Mouse (Mus musculus) layer of hippocampus, adult 11-12 months (tissue): Measurements from ENCODE around the gene Spats1.
"Not testable (repeated sequence)": the region's sequence is repeated elsewhere in the genome, so short reads cannot be mapped to it uniquely, and the experiment has no call there.

ENCODE experiments used
- DNase-seq: peaks from one replicate; pipeline ENCODE4 v3.0.0; 2022; ENCODE audit warnings: low spot score

Spats1 gene

DNA sequence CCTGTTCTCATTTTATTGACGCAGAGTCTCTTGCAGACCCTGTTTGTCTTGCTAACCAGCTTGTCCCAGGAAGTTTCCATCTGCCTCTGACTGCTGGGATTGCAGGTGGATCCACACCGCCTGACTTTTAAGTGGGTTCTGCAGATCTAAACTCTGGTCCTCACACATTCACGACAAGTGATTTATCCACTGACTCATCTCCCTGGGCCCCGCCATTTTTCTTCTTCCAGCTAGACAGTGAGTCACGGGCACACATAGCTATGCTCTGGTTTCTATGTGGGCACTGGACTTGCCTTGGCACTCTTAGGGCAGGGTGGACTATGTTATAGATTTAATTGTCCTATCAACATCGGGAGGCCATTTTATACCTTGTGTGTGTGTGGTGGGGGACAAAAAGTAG, 14.5 kb upstream of the Spats1 start:
- DNase-seq, result no peak

DNA sequence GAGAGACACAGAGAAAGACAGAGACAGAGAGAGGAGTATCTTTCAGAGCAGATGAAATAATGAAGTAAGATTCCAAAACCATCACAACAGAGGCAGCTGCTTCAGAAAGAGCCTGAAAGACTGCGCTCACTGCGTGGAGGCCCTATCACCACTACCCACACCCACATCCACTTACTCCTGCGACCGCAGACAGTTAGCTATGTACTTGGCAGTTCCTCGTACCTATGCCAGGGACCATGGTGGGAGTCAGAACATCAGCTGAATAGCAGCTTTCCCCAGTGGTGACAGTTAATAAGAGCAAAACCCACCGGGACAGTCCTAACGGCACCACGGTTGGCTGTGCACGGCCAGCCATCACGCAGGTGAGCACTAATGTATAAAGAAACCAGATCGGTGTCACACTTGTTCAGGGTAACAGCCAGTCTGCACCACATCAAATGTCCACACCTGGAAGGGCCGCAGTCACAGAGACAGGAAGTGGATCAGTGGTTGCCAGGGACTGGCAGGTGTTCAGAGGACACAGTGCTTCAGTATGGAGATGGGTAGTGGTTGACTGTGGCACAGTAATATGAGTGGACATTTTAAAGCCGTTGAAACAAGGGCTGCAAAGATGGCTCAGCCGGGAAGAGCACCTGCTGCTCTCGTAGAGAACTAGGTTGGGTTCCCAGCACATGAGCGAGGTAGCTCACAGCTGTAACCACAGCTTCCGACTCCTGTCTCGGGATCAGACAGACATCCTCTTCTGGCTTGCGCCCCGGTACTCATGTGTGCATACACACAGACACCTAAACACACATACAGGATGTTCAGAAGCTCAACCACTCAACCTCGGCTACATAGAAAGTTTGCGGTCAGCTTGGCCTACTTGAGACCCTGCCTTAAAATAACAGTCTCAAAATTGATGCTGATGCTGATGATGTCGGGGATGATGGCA, 13.4 kb upstream of the Spats1 start:
- no peak for DNase-seq

DNA sequence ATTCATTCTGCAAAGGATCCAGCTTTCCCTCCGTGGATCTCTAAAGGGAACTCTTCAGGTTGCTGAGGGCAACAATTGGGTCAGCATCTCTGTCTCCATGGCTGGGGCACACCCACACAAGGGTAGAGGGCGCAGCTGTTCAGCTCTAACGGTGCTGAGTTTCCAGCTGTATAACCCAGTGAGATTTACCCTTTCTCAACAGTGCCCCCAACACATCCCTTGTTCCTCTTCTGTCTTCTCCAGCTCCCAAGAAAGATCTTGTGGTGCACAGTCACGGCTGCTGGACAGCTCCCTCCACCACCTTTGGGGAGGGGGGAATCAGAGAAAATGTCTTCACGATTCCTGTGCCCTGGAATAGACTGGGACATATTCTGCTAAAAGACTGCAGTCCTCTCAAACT, 12.0 kb upstream of the Spats1 start:
- no peak for DNase-seq

DNA sequence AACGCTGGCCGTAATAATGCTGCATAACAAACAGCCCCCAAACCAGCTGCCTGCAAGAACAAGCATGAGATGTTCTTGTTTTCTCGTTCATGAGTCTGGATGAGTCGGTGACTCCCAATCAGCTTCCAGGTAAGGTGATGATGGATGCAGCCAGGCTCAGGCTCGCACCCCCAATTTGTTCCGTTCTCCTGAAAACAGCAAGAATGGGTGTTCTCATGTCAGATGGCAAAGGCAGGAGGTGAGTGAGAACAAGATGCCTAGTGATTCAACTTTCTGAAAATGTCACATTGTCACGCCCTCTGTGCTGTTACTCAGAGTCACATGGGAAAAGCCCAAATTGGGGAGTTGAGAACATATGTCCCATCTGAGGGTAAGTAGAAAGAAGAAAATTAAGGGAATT, 10.4 kb upstream of the Spats1 start:
- peak; percentile 43 for DNase-seq

DNA sequence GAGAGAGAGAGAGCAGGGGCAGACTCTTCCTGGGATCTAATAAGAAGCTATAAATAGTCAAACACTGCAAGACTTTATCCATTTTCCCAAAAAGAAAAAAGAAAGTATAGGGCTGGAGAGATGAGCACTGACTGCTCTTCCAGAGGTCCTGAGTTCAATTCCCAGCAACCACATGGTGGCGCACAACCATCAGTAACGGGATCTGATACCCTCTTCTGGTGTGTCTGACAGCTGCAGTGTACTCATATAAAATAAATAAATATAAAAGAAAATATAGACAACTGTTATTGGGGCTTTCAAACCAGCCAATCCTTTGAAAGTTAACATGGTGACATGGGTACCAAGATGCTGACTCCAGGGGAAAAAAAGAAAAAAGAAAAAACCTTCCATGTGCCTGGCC, 5.2 kb upstream of the Spats1 start:
- peak; percentile 37 for DNase-seq

DNA sequence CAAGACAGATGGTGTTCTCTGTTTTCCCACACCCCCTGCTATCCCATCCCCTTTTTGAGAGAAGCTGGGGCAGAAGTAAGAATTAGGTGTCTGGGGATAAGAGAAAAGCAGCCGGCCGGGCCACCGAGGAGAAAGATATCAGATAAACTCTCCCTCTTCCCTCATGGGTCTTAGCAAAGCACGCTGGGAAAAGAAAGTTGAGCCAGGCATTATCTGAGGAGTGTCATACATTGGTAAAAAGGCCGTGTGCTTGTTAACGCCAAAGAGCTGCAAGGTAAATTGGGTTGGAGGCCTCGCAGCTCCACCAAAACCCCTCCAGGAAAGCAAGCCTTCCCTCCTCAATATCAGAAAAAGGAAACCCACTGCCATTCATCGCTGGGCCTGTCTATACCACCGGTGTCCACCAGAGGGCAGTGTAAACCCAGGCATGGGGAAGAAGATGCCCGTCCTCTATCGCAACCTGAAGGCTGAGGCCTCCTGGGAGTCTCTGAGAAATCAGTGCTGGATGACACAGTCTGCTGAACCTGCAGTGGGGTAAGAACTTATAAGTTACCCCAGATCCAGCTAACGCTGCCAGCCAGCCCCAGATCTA, 3.1 kb upstream of the Spats1 start:
- peak; percentile 85 for DNase-seq

DNA sequence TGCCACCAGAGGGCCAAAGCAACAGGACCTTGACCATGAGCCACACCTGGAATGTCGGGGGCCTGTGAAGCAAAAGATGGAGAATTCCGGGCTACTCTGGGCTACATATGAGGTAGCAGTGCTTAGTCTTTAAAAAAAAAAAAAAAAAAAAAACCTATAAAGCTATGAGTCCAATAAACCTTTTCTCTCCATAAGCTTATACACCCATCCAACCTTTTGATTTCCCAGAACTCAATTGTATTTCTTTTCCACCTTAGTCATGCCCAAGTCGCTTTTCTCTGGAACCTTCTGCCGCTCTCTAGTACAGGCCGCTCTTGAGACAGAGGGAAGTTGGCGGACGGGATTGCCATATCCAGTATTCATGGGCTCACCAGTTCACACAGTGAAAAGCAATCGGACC, 1.1 kb downstream of the Spats1 start:
- DNase-seq, result no peak

DNA sequence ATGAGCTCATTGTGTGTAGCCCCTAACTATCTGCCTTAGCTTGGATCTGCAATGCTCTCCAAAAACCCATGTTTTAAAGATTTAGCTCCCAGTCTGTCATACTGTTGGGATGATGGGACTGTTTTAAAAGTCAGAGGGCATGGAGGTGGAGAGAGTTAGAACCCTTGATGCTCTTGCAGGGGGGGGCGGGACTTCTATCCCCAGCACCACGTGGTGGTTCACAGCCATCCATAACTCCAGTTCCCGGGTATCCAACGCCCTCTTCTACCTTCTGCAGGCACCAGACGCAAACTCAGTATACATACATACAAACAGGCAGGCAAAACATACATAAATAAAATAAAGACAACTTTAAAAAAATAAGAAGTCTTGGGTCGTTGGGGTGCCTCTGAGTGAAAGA, 1.5 kb downstream of the Spats1 start:
- DNase-seq, result no peak

DNA sequence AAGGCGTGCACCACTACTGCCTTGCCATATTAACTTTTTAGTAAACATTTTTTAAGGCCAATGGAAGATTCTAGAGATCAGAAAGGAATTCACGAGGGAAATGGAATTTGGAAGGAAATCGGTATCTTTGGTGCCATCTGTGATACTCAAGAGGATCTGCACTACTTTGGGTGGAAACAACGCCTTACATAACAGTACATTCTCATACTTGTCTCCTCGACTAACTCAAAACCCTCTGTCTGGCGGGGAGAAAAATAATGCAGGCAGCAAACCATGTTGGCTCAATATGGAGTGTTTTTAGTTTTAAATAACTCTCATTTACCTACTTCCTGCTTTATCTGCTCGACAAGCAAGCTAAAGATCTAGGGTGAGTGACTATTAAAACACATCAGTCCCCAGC, 4.5 kb downstream of the Spats1 start:
- no peak for DNase-seq

DNA sequence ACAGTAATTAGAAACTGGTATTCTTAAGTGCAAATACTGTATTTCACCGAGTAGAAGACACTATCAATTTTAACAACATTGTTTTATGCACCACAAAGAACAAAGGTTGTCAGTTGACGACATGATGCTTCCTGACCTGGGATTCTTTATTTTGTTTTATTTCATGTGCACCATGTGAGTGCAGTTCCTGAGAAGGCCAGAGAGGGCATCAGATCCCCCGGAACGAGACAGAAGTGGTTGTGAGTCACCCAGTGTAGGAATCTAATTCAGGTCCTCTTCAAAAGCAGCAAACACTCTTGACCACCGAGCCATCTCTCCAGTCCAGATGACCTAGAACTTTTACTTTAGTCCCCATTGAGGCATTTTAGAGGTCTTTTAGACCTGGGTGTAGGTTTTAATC, 6.9 kb downstream of the Spats1 start:
- no peak for DNase-seq

DNA sequence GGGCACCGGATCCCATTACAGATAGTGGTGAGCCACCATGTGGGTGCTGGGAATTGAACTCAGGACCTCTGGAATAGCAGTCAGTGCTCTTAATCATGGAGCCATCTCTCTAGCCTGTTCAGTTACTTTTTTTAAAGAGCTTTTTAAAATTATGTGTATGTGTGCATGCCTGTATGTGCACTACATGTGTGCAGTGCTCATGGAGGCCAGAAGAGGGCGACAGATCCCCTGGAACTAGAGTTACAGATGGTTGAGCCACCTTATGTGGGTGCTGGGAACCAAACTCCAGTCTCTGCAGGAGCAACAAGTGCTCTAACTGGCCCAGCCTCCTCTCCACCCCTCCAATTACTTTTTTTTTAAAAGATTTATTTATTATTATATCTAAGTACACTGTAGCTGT, 8.5 kb downstream of the Spats1 start:
- no peak for DNase-seq

DNA sequence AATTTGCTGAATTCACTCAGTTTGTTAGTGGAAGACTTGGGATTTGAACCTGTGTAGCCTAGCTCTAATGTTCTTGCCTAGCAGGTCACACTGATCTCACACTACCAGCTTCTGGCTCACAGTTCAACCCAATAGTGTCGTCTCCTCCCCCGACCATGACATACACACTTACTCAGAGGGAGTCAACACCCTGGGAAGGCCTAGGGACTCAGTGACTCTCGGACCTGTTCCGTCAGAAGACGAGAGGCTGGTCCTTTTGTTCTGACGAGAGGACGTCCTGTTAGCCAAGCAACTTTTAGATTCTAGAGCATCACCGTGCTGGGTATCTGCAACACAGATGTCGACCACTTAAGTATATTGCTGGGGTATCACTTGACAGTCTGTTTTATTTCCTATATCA, 11.0 kb downstream of the Spats1 start:
- DNase-seq, result no peak

DNA sequence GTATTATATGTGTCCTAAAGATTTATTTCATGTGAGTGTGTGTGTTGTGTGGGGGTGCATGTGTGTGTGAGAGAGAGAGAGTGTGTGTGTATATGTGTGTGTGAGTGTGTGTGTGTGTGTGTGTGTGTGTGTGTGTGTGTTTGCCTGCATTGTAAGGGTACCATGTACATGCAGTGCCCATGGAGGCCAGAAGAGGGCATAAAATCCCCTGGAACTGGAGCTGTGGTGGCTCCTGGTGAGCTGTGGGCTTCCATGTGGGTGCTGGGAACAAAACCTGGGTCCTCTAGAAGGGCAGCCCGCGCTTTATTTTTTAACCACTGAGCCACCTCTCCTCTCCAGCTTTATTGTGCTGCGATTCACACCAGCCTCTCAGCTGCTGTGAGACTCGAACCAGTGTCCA, 12.7 kb downstream of the Spats1 start:
- no peak for DNase-seq

DNA sequence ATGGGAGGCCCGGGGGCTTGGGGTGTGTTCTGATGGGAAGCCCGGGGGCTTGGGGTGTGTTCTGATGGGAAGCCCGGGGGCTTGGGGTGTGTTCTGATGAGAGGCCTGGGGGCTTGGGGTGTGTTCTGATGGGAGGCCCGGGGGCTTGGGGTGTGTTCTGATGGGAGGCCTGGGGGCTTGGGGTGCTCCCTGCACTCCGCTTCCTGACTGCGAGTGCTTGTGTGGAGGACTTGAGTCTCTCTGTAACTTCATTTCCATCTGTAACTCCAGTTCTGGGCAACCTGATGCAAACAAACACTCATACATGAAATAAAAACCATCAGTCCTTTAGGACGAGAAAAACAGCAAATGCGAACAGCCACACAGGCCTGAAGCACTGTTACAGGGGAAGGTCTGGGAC, 16.2 kb downstream of the Spats1 start:
- no peak for DNase-seq

DNA sequence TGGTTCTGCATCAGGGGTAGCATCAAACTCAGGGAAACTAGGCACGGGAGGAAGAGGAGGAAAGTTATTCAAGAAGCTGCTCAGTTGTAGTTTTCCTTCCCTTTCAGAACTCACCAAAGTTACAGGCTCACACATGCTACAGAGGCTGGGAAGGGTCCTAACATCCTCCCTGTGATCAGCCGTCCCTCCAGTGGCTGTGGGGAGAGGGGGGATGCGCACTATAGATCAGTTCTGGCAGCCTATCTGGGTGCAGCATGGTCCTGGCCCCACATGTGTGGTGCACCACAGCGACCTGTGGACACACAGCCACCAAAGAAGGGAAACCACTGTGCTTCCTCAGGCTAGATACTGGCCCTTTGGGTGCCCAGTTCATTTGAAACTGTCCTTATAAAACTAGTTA, 16.7 kb downstream of the Spats1 start:
- no peak for DNase-seq

DNA sequence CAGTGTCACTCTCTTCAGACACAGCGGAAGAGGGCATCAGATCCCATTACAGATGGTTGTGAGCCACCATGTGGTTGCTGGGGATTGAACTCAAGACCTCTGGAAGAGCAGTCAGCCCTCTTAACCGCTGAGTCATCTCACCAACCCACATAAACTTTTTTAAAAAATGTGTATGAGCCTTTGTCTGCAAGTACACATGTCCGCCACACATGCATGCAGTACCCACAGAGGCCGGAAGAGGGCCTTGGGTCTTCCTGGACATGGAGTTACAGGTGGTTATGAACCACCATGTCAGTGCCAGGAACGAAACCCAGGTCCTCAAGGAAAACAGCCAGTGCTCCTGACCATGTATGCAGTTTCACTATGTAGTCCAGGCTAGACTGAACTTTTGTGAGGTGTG, 17.7 kb downstream of the Spats1 start:
- DNase-seq, result no peak

DNA sequence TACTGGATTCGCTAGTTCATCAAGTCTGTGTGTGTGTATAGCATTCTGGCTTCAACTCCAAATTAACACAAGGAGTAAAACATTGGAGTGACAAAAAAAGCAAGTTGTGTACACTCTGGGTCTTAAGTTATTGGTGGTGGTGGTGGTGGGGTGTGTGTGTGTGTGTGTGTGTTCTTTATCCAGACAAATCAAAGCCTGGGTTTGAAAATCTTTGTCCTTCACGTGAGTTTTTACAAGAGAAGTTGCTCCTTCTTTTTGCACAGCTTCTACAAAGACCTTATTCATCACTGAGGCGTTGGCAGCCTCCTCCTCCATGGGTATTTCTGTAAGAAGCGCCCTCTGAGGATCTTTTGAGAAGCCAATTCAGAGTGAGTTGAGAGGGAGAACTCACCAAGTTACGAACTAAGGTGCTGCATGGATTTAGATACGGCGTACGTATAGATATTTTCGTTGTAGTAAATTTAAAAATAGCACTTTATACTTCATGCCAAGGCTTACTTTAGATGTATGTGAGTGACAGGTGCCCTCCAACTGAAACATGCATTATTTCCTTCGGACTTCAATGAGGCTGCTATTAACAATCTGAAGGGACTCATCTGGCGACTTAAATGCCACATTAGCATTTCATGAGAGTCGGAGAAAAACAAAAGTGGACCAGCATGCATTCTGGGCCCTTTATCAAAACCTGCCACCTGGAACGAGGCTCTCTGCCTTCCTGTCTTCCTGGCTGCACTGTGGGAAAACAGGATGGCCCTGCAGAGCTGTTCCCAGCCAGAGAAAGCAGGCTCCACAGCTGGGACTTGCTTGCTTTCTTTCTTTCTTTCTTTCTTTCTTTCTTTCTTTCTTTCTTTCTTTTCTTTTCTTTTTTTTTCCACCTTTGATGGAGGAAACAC, 18.7 kb downstream of the Spats1 start:
- DNase-seq, result no peak

DNA sequence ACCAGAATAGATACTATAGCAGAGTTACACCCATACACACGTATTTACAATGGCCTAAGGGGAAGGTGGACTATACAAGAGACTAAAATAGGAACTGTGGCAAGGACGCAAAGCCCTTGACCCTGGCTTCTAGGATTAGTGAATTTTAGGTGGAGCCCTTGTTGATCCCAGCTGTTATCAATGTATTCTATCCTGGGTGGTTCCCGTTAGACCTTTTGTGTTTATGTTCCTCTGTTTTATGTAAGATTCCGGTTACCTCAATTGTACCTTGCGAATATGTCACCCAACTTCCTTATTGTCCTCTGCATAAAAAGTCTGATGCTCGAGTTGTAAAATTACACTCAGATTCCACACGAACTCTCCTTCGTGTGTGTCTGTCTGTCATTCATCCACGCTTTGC, 19.4 kb downstream of the Spats1 start:
- DNase-seq, result not testable (repeated sequence)

DNA sequence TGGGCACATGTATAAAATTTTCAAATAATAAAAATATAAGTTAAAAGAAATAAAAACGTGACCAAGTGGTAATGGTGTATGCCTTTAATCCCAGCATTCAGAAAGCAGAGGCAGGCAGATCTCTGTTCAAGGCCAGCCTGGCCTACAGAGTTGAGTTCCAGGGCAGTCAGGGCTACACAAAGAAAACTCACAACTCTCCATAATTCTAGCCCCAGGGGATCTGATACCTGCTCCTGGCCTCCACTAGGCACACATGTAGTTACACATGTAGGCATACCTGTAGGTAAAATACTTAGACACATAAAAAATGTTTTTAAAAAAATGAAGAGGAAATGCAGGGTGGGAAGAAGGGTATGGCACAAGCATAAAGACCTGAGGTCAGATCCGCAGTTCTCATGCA, 20.4 kb downstream of the Spats1 start:
- no peak for DNase-seq

DNA sequence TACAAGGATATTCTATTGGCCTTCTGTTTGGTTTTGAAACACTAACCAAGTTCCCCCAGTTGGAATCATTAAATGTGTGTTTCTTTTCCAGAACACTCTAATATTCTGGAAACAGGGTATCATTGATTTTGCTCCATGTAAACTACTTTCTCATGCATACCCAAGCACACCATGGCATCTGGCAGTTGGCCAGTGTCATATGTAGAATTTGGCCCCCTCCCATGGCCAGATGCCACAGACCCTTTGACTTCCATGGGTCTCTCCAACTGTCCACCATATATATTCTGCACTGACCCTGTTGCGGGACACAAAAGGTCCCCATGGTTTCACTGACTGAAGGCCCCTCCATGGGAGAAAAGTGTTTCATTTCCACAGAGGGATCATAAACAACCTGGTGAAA, 22.9 kb downstream of the Spats1 start:
- DNase-seq, result no peak

DNA sequence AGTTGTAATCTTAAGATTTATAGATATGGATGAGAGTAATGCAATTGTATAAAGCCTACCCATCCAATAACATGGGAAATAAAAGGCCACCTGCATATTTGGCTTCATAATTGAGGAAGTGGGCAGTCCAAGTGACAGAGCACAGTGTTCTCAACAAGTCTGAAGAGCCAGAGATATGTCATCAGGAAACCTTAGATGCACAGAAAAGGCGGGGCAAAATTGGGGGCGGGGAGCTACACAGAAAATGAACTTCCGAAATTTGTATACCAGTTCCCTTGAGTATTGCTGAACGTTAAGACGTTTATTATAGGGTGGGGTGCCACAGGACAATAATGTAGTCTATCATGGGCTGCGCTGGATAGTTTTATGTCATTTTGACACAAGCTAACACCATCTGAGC, 25.1 kb downstream of the Spats1 start:
- no peak for DNase-seq

DNA sequence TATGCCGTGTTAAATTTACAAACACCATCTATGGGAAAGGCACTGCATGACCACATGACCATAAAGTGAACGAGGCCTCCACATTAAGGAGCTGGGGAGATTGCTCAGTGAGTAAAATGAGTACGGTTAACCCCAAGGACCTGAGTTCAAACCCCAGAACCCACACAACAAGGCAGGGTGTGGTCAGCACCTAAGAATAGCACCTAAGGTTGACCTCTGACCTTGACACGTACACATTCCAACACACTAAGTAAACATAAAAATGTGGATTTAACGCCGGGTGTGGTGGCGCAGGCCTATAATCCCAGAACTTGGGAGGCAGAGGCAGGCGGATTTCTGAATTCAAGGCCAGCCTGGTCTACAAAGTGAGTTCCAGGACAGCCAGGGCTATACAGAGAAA, 25.6 kb downstream of the Spats1 start:
- no peak for DNase-seq

DNA sequence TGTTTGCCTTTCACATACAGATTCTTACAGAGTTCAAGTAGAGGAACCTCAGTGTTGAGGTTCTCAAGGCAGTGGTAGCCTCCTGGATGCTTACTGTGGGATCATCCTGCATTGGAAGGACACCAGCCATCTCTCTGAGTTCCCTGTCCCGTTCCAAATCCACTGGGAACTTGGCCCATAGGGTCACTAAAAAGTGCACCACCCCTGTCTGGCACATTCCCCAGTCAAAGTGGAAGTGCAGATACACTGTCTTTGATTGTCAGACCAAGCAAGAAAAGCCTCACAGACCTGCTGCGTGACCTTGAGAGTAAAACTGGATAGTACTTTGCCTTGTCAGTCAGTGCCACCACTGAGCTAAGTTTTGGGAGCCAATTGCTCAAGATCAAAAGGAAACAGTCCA, 28.2 kb downstream of the Spats1 start:
- DNase-seq, result no peak
